Mouse (Mus musculus): ENCODE measurements around the gene Tbc1d8b.
"Not testable (repeated sequence)": the region's sequence is repeated elsewhere in the genome, so short reads cannot be mapped to it uniquely, and the experiment has no call there.

Tbc1d8b gene

GRCm38 (mm10) chrX:139684775-139685695 lies at the start of gene Tbc1d8b:
Tbc1d8b (plus strand) TSS chrX:139684996.
- in situ Hi-C loops (cut with MboI; ENCODE audit: unreplicated experiment in 2 of 2) = no loop called here

- in situ Hi-C loops (cut with MboI; ENCODE audit: unreplicated experiment in 2 of 2) = no loop called here
Observed at GRCm38 (mm10) chrX:139639744-139640143, 45.1 kb upstream of the Tbc1d8b start.

- in situ Hi-C loops (cut with MboI; ENCODE audit: unreplicated experiment in 2 of 2) = no loop called here
Observed at GRCm38 (mm10) chrX:139640418-139640817, 44.4 kb upstream of the Tbc1d8b start.

GRCm38 (mm10) chrX:139652226-139652625 lies 32.6 kb upstream of the Tbc1d8b start:
- in situ Hi-C loops (cut with MboI; ENCODE audit: unreplicated experiment in 2 of 2) = loop anchor here in 1 of 2 experiments (25.0 kb wide), 2 partner anchors 240 to 465 kb away; partner anchors contain the start of gene 4933428M09Rik

- in situ Hi-C loops (cut with MboI; ENCODE audit: unreplicated experiment in 2 of 2) = loop anchor here in 1 of 2 experiments (25.0 kb wide), 2 partner anchors 241 to 466 kb away; partner anchors contain the start of gene 4933428M09Rik
Observed at GRCm38 (mm10) chrX:139653292-139653691, 31.5 kb upstream of the Tbc1d8b start.

- in situ Hi-C loops (cut with MboI; ENCODE audit: unreplicated experiment in 2 of 2) = loop anchor here in 1 of 2 experiments (25.0 kb wide), 2 partner anchors 242 to 467 kb away; partner anchors contain the start of gene 4933428M09Rik
Observed at GRCm38 (mm10) chrX:139654350-139655063, 30.3 kb upstream of the Tbc1d8b start.

GRCm38 (mm10) chrX:139662111-139662510 lies 22.7 kb upstream of the Tbc1d8b start:
- in situ Hi-C loops (cut with MboI; ENCODE audit: unreplicated experiment in 2 of 2) = loop anchor here (5.0 to 25.0 kb wide), 3 partner anchors 240 to 475 kb away; partner anchors contain the start of gene 4933428M09Rik (in 1 of the 2)

GRCm38 (mm10) chrX:139665829-139666228 lies 19.0 kb upstream of the Tbc1d8b start:
- in situ Hi-C loops (cut with MboI; ENCODE audit: unreplicated experiment in 2 of 2) = loop anchor here in 1 of 2 experiments (25.0 kb wide), 2 partner anchors 254 to 479 kb away; partner anchors contain the start of gene 4933428M09Rik

GRCm38 (mm10) chrX:139684410-139684774 lies 404 bp upstream of the Tbc1d8b start:
- in situ Hi-C loops (cut with MboI; ENCODE audit: unreplicated experiment in 2 of 2) = no loop called here

GRCm38 (mm10) chrX:139714381-139714780 lies 29.6 kb downstream of the Tbc1d8b start, which contains the start of gene Gm15013:
Gm15013 (minus strand) TSS chrX:139714481.
- in situ Hi-C loops (cut with MboI; ENCODE audit: unreplicated experiment in 2 of 2) = no loop called here

GRCm38 (mm10) chrX:139722350-139722749 lies 37.6 kb downstream of the Tbc1d8b start:
- in situ Hi-C loops (cut with MboI; ENCODE audit: unreplicated experiment in 2 of 2) = no loop called here

GRCm38 (mm10) chrX:139730541-139730940 lies 45.7 kb downstream of the Tbc1d8b start:
- in situ Hi-C loops (cut with MboI; ENCODE audit: unreplicated experiment in 2 of 2) = no loop called here

GRCm38 (mm10) chrX:139737066-139737465 lies 52.3 kb downstream of the Tbc1d8b start:
- in situ Hi-C loops (cut with MboI; ENCODE audit: unreplicated experiment in 2 of 2) = no loop called here

GRCm38 (mm10) chrX:139751855-139752254 lies 67.1 kb downstream of the Tbc1d8b start:
- in situ Hi-C loops (cut with MboI; ENCODE audit: unreplicated experiment in 2 of 2) = no loop called here

- in situ Hi-C loops (cut with MboI; ENCODE audit: unreplicated experiment in 2 of 2) = not testable (repeated sequence)
Observed at GRCm38 (mm10) chrX:139758634-139759033, 73.8 kb downstream of the Tbc1d8b start.

GRCm38 (mm10) chrX:139762546-139762945 lies 77.8 kb downstream of the Tbc1d8b start:
- in situ Hi-C loops (cut with MboI; ENCODE audit: unreplicated experiment in 2 of 2) = loop anchor here in 1 of 2 experiments (5.0 kb wide), 1 partner anchor 340 kb away; no protein-coding TSS in a partner anchor

- in situ Hi-C loops (cut with MboI; ENCODE audit: unreplicated experiment in 2 of 2) = loop anchor here in 1 of 2 experiments (10.0 kb wide), 1 partner anchor 415 kb away; no protein-coding TSS in a partner anchor
Observed at GRCm38 (mm10) chrX:139769975-139770637, 85.3 kb downstream of the Tbc1d8b start.

GRCm38 (mm10) chrX:139774309-139775083 lies 89.7 kb downstream of the Tbc1d8b start:
- in situ Hi-C loops (cut with MboI; ENCODE audit: unreplicated experiment in 2 of 2) = loop anchor here (5.0 to 25.0 kb wide), 4 partner anchors 58 to 963 kb away; partner anchors contain the start of gene Tsc22d3 (in 1 of the 2)

GRCm38 (mm10) chrX:139775084-139775612 lies 90.4 kb downstream of the Tbc1d8b start:
- in situ Hi-C loops (cut with MboI; ENCODE audit: unreplicated experiment in 2 of 2) = loop anchor here (5.0 to 25.0 kb wide), 4 partner anchors 57 to 962 kb away; partner anchors contain the start of gene Tsc22d3 (in 1 of the 2)

Measured in v-Abl transformed pro-B cells (cell line).